Mouse (Mus musculus) kidney, adult 11 months (tissue): ENCODE measurements around the gene Tbc1d10c.

Experiments used
- DNase-seq: peaks from one replicate; pipeline ENCODE4 v3.0.0; 2022

The Tbc1d10c gene

DNA sequence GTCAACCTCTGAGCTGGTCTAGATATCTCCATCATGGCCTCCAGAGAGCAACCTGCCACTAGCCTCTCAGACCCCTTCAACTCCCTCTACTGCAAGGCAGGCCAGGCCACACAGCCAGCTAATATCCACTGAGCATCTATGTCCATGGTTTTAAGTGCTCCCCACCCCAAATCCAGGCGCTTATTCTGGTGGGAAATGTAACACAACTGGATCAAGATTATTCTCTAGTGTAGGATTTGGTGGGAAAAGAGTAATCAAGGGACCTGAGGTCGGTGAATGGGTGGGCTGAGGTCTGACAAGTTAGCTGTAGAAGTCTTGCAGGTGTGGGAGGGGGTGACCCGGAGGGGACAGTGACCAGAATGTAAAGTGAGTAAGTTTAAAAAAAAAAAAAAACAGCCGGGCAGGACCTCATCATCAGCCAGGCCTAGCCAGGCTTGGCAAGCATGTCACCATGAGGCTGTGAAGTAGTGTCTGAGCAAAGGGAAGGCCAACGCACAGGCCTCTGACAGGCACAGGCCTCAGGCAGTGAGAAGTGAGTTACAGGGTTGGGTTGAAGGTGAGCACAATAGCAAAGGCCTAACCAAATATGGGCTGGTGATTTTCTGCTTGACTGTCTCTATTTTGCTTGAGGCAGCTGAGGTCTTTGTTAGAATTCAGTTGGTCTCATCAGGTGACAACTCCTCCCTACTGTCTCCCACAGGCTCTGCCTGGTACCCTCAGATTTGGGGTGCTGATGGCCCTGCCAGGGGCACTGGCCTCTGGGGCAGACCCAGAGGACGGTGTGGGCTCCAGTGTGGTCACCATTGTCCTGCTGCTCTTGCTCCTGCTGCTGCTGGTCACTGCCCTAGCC lies 35.6 kb downstream of the Tbc1d10c start:
- DNase-seq: no peak

DNA sequence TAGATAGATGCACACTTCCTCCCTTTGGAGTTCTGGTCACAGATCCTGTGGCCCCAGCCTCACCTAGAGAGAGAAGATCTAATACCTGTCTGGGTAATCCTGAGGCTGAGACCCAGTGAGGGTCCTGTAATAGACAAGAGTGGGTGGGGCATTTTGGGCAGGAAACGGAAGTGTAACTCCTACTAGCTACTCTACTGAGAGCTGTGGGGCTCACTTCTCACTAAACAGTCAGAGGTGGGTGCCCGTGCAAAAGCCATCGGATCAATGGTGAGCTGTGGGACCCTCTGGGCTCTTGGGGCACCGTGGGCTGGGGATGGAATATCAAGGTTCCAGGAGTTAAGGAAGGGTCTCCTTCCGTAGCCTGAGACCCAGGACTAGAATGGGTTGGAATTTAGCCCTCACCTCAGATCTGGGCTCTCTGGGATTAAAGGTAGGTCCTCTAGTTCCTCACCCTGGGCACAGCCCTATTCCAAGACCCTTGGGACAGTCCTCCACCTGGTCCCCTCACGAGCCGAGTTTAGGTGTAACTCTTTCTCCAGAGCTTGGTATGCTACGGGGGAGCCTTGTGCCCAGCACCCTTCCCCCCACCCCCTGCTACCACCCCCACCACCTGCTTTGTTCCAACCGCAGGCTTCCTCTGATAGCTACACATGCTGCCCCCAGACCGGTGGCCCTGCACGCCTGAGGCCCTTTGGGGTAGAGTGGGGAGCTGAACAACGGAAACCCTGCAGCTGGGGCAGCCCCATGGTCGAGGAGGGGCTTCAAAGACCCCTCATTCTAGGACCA lies 36.5 kb downstream of the Tbc1d10c start:
- DNase-seq: no peak

DNA sequence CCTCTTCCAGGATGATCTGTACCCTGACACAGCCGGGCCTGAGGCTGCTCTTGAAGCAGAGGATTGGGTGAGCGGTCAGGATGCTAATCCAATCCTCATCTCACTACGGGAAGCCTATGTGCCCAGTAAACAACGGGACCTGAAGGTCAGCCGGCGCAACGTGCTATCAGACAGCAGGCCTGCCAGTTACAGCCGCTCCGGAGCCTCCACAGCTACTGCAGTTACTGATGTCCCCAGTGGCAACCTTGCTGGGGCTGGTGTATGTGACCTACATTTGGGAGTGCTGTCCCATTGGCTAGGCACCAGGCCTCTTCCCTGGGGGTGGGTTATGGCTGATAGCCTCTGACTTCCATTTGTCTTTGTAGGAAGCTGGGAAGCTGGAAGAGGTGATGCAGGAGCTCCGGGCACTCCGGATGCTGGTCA lies 37.8 kb downstream of the Tbc1d10c start, which contains the start of gene Ptprcap:
Ptprcap (plus strand) TSS at position 373 of the 423 bp plus-strand sequence.
- no peak for DNase-seq

DNA sequence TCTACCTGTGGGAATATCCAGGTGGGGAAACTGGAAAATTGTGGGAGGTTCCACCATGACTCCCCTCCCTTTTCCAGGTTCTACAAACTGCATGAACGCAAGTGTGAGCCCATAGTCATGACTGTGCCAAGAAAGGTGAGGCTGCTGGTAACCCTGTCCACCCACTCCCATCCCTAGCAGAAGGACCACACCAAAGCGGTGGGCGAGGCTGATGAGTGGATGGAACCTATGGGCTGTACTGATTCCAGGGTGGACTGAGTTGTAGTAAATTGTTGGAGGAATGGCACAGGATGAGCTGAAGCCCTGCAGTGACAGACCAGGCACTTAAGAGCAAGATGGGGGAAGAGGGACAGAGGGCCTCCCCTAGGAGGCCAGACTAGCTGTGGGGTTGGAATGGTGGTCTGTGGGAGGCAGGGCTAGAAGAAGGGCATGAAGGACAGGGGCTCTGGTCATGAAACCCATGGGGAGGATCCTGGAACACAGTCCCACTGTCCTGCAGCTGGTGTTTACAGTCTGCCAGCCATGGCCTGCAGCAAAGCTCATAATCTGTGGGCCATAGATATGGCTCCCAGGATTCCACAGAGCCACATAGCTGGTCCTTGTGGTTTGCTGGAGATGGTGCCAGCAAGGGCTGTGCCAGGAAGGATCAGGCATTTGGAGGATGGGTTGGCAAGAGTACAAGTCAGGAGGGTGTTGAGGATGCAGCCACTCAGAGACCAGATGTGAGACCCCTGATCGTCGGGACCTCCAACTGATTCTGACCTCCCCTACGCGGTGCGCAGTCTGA lies 38.4 kb downstream of the Tbc1d10c start:
- no peak for DNase-seq

DNA sequence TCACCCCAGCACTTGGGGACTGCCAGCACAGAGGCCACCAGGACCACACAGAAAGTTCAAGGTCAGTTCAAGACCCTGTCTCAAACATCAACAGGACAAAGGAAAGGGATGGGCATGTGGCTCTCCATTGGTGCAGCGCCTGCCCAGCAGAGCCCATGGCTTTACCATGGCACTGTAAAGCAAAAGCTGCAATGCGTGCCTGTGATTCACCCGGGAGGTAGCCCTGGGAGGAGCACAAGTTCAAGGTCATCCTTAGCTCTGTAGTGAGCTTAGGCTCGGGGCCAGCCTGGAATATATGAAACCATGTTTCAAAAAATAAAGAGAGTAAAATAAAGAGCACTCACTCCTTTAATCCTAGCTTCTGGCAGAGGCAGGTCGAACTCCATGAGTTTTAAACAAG lies 39.2 kb downstream of the Tbc1d10c start:
- DNase-seq: no peak

DNA sequence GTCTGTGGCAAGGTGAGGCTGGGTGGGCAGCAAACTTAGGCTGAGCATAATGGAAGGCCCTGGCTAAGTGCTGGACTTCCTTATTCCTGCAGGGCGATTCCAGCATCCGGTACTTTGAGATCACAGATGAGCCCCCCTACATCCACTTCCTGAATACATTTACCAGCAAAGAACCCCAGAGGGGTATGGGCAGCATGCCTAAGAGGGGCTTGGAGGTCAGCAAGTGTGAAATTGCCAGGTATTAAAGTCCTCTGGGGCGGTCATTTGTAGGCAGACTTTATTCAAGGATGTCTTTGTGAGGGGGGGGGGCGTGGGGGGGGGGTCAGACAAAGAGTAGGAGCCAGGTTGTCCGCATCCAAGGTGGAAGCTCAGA lies 39.6 kb downstream of the Tbc1d10c start:
- no peak for DNase-seq

DNA sequence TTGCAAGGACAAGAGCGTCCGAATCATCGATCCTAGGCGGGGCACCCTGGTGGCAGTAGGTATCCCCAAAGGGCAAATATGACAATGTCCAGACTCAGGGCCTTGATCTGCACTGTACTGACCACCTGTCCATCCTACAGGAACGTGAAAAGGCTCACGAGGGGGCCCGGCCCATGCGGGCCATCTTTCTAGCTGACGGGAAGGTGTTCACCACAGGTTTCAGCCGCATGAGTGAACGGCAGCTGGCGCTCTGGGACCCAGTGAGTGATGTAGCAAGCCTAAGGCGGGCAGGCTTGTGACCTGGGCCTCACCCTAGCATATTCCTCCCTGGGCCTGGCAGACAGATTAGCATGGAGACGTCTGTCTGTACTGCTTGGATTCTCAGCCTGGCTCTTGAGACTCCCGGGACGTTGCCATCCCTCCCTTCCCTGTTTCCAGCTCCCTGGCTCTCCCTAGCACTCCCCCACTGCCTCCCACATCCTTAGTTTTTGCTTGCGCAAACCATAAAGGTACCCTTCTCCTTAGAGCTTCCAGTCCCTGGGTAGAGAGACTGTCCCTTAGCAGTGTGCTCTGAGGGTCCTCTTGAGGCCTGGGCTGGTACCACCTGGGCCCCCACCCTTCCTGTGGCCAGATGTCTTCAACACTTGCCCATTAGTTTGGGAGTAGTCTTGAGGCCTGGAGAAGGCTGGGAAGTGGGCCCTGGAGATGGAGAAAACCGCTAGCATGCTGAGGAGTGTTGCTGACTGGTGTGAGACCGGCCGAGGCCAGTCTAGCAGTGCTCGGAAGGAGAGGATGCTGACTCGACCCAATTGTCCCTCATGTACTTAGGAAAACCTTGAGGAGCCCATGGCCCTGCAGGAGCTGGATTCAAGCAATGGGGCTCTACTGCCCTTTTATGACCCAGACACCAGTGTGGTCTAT lies 40.3 kb downstream of the Tbc1d10c start:
- no peak for DNase-seq

DNA sequence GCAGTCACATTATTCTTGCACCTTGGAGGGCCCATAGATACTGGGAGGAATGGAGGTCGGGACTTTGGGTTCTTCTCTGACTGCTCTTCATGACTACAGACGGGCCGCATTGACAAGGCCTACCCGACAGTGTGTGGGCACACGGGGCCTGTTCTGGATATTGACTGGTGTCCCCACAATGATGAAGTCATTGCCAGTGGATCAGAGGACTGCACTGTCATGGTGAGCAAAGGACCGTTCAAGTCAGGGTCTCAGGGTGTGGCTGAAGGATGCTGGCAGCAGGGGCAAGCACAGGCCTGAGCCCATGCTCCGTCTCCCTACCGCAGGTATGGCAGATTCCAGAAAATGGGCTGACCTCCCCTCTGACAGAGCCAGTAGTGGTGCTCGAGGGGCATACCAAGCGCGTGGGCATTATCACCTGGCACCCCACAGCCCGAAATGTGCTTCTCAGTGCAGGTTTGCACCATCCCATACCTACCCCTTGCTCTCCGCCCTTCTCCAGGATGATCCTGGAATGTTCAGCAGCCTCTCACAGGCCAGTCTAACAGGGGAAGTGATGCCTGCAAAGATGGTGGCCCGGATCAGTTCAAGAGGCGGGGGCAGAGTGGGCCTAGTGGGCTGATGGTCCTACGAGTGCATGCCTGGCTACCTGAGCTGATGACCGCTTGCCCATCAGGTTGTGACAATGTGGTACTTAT lies 41.2 kb downstream of the Tbc1d10c start:
- DNase-seq: no peak

DNA sequence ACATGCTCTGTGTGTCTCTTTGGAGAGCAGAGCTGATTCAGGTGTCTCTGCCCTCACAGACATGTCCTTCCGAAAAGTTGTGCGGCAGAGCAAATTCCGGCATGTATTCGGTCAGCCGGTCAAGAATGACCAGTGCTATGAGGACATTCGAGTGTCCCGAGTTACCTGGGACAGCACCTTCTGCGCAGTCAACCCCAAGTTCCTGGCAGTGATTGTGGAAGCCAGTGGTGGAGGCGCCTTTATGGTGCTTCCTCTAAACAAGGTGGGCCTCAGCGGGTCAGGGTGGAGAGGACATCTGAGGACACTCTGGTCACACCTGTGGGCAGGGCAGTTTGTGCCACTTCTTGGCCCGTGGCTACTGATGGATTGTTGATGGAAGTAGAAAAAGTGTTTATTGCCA lies 41.8 kb downstream of the Tbc1d10c start:
- no peak for DNase-seq

DNA sequence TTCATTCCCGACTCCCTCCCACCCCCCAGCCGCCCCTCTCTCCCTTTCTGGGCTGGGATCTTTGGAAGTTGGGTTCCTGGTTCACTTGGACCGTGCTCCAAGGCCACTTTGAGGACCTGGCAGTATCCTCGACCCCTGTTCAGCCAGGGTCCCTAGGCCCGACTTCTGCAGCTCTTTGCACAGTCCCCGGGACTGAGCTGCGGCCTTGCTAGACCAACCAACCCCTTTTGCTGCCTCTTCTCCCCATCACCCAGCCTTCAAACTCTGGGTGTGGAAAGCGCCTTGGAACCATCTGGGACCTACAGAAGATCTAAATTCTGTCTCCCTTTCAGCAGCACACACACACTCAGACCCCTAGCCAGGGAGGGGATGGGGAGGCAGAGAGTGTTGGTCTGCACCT lies 42.3 kb downstream of the Tbc1d10c start:
- no peak for DNase-seq

DNA sequence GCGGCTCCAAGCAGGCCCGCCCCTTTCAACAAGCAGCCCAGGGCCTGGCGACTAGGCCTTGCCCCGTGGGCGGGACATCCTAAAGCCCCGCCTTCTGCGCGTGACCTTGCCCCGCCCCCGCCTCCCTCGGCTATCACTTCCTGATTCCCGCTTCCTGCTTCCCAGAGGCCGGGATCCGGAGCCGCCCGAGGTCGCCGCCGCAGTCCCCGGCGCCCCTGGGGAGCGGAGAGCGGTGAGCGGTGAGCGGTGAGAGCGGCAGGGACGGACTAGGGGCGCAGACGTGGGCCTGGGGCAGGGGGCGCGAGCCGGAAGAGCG lies 42.6 kb downstream of the Tbc1d10c start, which contains the start of gene Coro1b:
Coro1b (plus strand) TSS at position 129 of the 316 bp plus-strand sequence.
- DNase-seq: peak; percentile 96

DNA sequence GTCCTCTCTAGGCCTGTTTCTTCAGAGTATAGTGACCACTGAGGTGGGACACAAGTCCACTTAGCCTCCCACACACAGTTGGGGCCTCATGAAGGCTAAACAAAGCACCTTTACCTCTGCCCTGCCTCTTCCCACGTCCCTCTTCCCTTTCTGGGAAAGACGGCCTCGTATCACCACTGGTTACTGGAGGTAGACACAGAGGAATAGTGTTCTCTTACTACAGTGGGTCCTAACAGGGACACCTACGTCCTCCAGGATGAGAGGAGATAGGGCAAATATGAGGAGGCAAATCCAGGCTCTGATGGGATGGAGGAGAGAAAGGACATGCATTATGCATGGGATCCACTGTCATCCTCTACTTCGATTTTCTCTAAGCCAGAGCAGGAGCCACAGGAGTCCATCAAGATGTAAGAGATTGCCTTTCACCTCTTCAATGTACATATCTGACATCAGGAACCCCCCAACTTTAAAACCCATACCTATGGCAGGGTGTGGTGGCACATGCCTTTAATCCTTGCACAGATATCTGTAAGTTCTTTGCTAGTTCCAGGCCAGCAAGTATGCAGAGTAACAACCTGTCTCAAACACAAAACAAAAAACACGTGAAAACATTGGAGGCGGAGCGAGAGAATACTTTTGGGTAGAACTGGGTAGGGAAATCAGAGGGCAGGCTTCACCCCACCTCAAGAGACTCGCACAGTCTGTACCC lies 43.1 kb downstream of the Tbc1d10c start:
- peak; percentile 12 for DNase-seq

DNA sequence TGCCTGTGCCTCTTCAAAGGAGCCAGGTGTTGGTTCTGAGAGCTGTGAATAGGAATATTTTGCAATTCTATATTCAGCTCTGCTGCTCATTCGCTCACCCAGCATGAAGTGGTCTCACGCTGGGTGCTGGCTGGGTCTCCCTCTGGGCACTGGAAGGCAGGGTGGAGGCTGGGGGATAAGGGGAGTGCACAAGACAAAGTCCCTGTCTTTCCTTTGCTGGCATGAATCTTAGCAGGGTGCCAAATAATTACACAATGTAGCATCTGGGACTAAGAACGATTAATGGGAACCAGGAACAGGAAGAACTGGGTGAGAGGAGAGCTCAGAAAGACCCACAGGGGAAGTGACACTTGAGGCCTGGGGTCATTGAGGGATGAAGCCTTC lies 44.1 kb downstream of the Tbc1d10c start:
- DNase-seq: no peak

DNA sequence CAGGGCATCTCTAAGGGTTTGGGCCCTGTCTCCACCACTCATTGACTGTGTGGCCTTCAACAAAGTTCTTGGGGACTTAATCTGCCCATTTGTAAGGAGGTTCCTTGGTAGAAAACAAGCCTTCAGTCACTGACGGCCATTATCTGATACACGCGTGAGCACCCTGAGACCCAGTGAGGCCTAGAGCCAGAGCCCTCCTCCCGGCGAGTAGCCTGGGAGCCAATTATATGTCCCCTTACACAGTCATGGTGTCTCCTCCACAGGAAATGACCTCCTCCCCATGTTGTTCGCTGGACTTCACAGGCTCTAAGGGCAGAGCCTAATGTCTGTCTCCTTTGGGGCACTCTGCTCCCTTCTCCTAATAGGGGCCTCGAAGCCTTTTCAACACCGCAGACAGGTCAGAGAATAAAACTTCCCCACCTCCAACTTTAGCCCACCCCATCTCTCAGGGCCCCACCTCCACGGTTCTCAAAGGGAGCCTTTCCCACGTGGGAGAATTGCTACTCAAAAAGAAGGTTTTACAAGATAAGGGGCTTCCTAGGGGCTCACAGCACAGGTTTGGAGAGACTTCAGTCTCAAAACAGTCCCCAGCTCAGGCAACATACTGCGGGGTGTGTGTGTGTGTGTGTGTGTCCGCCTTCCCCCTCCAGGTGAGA lies 44.6 kb downstream of the Tbc1d10c start:
- no peak for DNase-seq

DNA sequence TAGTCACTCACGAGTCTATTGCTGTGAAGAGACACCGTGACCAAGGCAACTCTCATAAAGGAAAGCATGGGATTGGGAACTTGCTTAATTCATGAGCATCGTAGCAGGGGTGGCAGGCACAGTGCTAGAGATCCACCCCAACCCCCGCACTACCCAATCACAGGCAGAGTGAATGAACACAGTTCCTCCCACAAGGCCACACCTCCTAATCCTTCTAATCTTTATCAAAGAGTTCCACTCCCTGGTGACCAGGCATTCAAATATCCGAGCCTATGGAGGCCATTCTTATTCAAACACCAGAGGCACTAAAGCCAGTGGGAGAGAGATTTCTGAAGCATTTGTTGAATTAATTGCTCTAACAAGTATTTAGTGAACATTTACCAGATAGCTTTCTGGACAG lies 45.1 kb downstream of the Tbc1d10c start:
- DNase-seq: no peak

DNA sequence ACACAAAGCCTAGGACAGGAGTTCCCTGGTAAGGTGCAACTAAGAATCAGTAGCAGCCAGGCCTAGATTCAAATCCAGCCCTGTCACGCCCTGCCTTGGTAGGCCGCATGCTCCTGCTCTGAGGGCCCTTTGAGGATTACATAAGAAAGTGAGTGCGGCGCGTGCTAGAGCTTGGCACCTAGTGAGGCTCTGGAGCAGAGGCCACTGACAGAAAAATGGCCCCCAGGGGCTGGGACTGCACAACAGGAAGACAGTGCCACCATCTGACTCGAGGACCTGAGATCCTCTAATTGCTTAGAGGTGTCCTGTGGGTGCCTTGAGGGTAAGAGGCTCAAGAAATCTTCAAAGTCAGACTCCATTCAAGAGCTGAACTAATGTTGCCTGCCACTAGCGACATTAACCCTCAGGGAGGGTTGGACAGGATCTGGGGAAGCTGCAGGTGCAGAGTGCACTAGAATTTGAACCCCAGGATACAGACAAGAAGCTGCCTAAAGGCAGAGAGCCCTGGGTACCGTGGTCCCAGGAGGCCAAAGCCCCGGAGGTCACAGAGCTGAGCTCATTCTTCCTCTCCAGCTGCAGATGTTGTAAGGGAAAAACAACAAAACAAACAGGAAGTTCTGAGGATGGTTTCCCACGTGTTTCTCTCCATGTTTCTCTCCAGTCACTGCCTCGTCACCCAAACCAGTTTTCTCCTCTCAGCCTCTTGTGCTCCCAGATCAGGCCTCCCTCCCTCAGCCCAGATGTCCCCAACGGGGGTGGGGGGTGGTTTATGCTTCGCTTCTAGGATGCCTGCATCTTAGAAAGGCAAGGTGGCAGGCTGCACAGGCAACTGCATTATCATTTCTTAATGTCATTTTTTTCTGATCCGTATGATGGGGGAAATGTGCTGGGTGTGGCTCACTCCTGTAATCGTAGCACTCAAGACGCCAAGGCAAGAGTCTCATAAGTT lies 46.3 kb downstream of the Tbc1d10c start:
- peak; percentile 39 for DNase-seq

DNA sequence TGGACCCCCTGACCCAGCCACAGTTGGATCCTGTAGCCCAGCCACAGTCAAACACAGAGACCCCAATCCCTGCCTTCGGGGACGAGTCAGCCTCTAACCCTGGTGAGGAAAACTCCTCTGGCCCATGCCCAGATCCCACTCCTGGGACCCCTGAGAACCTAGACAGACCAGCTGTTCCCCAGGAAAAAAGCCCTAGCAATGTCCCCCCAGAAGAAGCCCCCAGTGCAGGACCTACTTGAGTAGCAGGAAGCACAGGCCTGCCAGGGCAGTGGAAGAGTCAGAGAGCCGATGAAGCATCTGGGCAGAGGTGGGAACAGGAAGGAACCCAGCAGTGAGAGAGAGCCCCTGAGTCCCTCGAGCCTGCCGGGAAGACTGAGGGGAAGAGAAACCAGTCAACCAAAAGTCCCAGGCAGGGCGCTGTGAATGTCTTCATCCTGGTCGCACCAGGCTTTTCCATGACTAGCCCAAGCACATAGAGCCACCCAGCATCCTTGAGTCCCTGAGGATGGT lies 47.3 kb downstream of the Tbc1d10c start, which contains the start of gene Cabp4:
Cabp4 (minus strand) TSS at position 275 of the 510 bp plus-strand sequence.
- DNase-seq: no peak

DNA sequence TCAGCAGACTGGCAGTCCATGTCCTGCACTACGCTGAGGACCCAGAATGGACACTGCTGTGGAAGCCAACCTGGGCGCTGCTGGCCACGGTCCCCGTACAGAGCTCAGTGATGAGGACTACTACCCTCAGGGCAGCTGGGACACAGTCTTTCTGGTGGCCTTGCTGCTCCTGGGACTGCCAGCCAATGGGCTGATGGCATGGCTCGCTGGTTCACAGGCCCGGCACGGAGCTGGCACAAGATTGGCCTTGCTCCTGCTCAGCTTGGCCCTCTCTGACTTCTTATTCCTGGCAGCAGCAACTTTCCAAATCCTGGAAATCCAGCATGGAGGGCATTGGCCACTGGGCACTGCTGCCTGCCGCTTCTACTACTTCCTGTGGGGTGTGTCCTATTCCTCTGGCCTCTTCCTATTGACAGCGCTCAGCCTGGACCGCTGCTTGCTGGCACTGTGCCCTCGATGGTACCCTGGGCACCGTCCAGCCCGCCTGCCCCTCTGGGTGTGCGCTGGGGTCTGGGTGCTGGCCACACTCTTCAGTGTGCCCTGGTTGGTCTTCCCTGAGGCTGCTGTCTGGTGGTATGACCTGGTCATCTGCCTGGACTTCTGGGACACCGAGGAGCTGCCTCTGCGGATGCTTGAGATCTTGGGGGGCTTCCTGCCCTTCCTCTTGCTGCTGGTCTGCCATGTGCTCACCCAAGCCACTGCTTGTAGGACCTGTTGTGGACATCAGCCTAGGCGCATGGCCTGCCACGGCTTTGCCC lies 48.5 kb downstream of the Tbc1d10c start:
- peak; percentile 75 for DNase-seq
